Mouse (Mus musculus): ENCODE measurements around the gene Dpf3. TPM values are rescaled to one million over a fixed set of nuclear protein-coding genes. Genes with fewer than 3 reads are reported as not detected.

Gene Dpf3
- polyA plus RNA-seq, 1 experiment from 2014 or later = 14.9 TPM

DNA sequence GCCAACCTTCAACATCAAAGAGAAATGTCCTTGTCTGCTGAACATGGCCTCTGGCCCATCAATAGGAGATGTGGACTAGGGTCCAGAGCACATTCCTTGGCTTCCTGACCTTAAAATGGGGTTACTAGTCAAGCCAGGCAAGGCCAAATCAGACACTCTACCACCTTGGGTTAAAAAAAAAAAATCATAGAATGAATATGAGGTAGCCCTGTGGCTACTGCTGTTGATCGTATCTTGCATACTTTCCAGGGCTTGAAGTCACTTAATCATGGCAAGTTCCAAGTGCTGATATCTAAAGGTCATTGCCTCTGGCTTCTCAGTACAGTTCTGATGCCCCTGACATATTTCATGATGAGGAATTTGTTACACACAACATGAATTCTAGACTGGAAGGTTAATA, 160.1 kb downstream of the Dpf3 start:
- WGBS = 83% methylated on average over 1 of the region's 1 CpGs

DNA sequence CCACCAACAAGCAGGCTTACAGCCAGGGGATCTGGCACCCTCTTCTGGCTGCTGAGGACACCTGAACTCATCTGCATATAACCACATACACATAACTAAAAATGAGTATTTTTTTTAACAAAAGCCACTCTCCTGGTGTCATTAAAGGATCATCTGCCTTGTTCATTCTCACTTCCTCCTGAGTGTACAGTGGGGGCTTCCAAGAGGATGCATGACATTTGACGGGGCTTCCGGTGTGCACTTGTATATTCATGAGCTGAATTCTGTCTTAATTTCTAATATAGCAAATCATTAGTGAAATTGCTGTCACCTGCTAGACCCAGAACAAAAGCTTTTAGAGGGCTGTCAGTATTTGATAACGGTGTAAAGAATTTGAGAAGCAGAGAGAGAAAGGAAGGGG, 166.8 kb downstream of the Dpf3 start:
- H3K4me1 ChIP-seq = peaks cover 9% of the 10 kb centered on the region
- H3K9ac ChIP-seq = no peak overlapping the region
- H3K4me2 ChIP-seq = no peak overlapping the region
- no peak for ATAC-seq (replicated peaks; ENCODE audit: low FRiP score)
- 91% methylated on average over 3 of the region's 3 CpGs for WGBS
- no peak overlapping the region for H3K4me3 ChIP-seq (replicated peaks)
- H3K36me3 ChIP-seq = no peaks in the 10 kb centered on the region
- no peak overlapping the region for H3K27ac ChIP-seq
- H3K27me3 ChIP-seq = no peaks in the 10 kb centered on the region
- no peaks in the 10 kb centered on the region for H3K9me3 ChIP-seq (replicated peaks)

More for the DNA sequence above, 160.1 kb downstream of the Dpf3 start:
- H3K27me3 ChIP-seq = no peaks in the 10 kb centered on the region
- no peak overlapping the region for H3K4me3 ChIP-seq (replicated peaks)
- no peak overlapping the region for H3K27ac ChIP-seq
- no peaks in the 10 kb centered on the region for H3K36me3 ChIP-seq
- H3K4me2 ChIP-seq = no peak overlapping the region
- H3K9ac ChIP-seq = no peak overlapping the region
- ATAC-seq (replicated peaks; ENCODE audit: low FRiP score) = no peak
- peaks cover 19% of the 10 kb centered on the region for H3K4me1 ChIP-seq
- no peaks in the 10 kb centered on the region for H3K9me3 ChIP-seq (replicated peaks)

DNA sequence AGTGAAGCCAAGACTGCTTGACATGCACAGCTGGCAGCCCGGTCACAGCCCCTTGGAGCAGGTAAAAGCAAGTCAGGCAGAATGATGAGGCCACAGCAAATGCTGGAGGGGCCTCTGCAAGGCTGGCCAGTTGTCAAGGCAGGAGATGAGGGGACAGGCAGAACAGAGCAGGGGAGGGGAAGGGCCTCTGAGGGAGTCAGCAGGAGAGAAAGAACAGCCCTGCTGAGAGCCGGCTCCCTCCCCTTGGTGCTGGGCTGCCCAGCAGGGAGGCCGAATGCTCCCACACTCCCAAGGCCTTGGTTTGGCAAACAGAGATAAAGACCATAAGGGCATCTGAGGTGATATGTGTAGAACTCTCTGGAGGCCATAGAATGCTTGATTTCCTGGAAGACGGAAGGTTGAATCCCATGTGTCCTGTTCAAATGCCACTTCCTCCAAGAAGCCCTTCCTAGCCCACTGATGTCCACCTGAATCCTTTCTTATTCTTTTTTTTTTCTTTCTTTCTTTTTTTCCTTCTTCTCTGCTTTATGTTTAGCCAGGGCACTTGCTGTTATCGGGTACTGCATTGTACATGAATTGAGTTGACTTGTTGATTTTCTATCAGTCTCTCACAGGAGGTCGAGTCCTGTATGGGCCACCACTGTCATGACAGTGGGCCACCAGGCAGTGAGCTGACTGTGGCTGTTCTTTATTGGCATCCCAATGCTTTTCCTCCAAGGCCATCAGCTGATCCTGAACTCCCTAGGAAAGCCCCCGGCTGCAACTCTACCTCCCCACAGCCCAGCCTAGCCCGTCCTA, 169.7 kb downstream of the Dpf3 start:
- Histone ChIP-seq H3K9me3 (replicated peaks) (no peaks in the 10 kb centered on the region), H3K4me1 (peaks cover 6% of the 10 kb centered on the region), H3K36me3 (no peaks in the 10 kb centered on the region), H3K4me3 (replicated peaks) (no peak overlapping the region), H3K9ac (no peak overlapping the region), H3K27me3 (no peaks in the 10 kb centered on the region), H3K27ac (no peak overlapping the region), H3K4me2 (no peak overlapping the region)
- 59% methylated on average over 8 of the region's 8 CpGs for WGBS
- peak; percentile 61; the same call in 1 of the 2 replicates for ATAC-seq (replicated peaks; ENCODE audit: low FRiP score)

DNA sequence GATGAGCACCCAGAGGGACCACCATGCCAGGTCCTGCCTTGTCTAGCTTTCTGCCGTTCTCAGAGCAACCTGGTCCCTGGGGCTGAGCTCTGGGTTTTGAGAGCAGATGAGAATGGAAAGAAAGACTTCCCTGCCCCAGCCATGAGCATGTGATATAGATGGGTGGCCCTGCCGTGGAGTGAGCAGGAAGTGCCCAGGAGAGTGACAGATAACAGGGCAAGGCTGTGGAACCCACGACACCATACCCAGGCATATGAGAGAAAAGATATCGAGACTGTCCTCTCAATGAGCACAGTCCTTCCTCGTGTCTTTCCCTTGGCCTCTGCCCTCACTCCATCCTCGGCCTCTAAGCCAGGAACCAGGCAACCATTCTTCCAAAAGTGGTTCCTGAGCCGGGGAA, 172.8 kb downstream of the Dpf3 start:
- Histone ChIP-seq H3K4me2 (no peak overlapping the region), H3K9me3 (replicated peaks) (no peaks in the 10 kb centered on the region), H3K9ac (no peak overlapping the region), H3K36me3 (no peaks in the 10 kb centered on the region), H3K4me1 (peaks cover 6% of the 10 kb centered on the region), H3K27ac (no peak overlapping the region), H3K4me3 (replicated peaks) (no peak overlapping the region), H3K27me3 (no peaks in the 10 kb centered on the region)
- 84% methylated on average over 7 of the region's 7 CpGs for WGBS
- no peak for ATAC-seq (replicated peaks; ENCODE audit: low FRiP score)

- Histone ChIP-seq H3K4me2 (no peak overlapping the region), H3K9ac (no peak overlapping the region), H3K36me3 (no peaks in the 10 kb centered on the region), H3K4me3 (replicated peaks) (no peak overlapping the region), H3K9me3 (replicated peaks) (no peaks in the 10 kb centered on the region), H3K4me1 (peaks cover 12% of the 10 kb centered on the region), H3K27me3 (no peaks in the 10 kb centered on the region), H3K27ac (no peak overlapping the region)
- no peak for ATAC-seq (replicated peaks; ENCODE audit: low FRiP score)
- WGBS = 84% methylated on average over 9 of the region's 9 CpGs
These were observed 174.7 kb downstream of the Dpf3 start for GRCm38 (mm10) chr12:83312818-83313217.

DNA sequence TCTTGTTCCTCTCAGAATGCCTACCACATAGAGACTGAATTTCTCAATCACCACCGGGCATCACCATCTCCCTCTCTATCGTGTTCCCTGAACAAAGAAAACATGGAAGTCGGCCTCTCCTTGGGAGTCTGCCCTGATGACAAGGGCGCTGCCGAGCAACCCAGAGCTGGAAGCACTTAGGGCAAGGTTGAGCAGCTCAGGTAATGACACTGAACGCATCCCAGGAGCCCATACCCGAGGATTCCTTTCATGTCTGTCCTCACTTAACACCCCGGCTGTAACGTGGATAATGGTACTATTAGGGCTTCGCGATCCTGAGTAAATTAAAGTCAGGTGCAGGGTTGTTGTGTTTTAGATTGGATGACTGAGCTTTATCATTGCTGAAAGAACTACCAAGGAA, 176.9 kb downstream of the Dpf3 start:
- H3K27me3 ChIP-seq = no peaks in the 10 kb centered on the region
- H3K4me3 ChIP-seq (replicated peaks) = no peak overlapping the region
- H3K9ac ChIP-seq = no peak overlapping the region
- WGBS = 42% methylated on average over 11 of the region's 11 CpGs
- no peak overlapping the region for H3K4me2 ChIP-seq
- H3K27ac ChIP-seq = no peak overlapping the region
- no peak for ATAC-seq (replicated peaks; ENCODE audit: low FRiP score)
- no peaks in the 10 kb centered on the region for H3K36me3 ChIP-seq
- no peaks in the 10 kb centered on the region for H3K9me3 ChIP-seq (replicated peaks)
- H3K4me1 ChIP-seq = 0 out of 2 replicates have a peak, but pooled peaks cover 8% of the 10 kb centered on the region

DNA sequence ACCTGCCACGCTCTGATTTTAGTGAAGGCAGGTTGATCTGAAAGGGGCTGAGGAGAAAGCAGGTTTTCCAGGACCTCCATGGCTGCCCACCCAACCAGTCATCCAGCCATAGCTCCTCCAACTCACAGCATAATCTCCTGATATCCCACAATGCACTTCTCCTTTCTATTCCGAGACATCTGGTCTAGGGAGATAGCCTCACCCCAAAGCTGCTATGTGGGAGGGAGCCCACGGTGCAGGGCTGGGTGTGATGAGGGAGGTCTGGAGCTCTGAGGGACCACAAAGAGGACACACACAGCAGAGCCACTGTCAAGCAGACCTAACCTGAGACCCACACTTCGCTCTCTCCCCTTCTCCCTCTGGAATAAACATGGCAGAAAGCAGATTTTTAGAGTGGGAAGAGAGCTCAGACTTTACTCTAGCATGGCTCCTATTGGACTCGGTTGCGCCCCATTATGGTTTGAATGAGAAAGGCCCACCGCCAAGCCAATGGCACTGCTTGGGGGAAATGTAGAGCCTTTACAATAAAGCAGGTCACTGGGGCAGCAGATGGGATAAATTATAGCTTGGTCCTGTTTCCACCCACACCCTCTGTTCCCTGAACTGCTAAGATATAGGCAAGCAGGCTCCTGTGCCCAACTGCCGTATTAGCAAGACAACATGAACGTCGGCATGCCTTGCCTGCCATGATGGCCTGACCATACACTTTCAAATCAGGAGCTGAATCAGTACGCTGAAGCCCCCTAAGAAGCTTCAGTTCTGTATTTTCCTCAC, 178.3 kb downstream of the Dpf3 start:
- H3K27ac ChIP-seq = no peak overlapping the region
- H3K27me3 ChIP-seq = no peaks in the 10 kb centered on the region
- H3K36me3 ChIP-seq = no peaks in the 10 kb centered on the region
- ATAC-seq (replicated peaks; ENCODE audit: low FRiP score) = no peak; the same call in 1 of the 2 replicates
- H3K9me3 ChIP-seq (replicated peaks) = no peaks in the 10 kb centered on the region
- WGBS = 85% methylated on average over 11 of the region's 11 CpGs
- H3K4me2 ChIP-seq = no peak overlapping the region
- H3K4me1 ChIP-seq = 0 out of 2 replicates have a peak, but pooled peaks cover 8% of the 10 kb centered on the region
- no peak overlapping the region for H3K9ac ChIP-seq
- H3K4me3 ChIP-seq (replicated peaks) = no peak overlapping the region

- 0 out of 2 replicates have a peak, but pooled peaks have one; percentile 31 for ATAC-seq (replicated peaks; ENCODE audit: low FRiP score)
- Histone ChIP-seq H3K4me2 (no peak overlapping the region), H3K27me3 (no peaks in the 10 kb centered on the region), H3K27ac (no peak overlapping the region), H3K4me3 (replicated peaks) (no peak overlapping the region), H3K9me3 (replicated peaks) (no peaks in the 10 kb centered on the region), H3K36me3 (no peaks in the 10 kb centered on the region), H3K9ac (no peak overlapping the region), H3K4me1 (0 out of 2 replicates have a peak, but pooled peaks cover 8% of the 10 kb centered on the region)
- 44% methylated on average over 4 of the region's 4 CpGs for WGBS
These were observed 178.9 kb downstream of the Dpf3 start for GRCm38 (mm10) chr12:83308627-83309026.

DNA sequence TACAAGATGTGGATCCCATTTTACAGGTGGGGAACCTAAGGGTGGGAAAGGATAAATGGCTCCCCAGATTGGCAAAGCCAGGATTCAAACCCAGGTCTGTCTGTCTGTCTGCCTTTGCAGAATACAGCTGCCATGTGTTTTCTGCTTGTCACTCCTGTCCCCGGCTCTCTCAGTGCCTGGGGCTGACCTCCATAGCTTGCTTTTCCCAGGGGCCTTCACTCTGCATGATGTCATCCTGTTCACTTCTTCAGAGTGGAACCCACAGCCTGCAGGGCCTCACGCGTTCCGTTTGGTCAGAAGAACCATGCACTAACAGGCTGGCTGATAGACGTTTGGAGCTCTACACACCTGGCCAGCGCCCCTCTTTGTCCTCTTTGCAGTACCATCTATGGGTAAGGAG, 184.3 kb downstream of the Dpf3 start:
- H3K27ac ChIP-seq = no peak overlapping the region
- H3K4me1 ChIP-seq = peaks cover 23% of the 10 kb centered on the region
- H3K9me3 ChIP-seq (replicated peaks) = no peaks in the 10 kb centered on the region
- WGBS = 70% methylated on average over 6 of the region's 6 CpGs
- ATAC-seq (replicated peaks; ENCODE audit: low FRiP score) = no peak
- no peaks in the 10 kb centered on the region for H3K36me3 ChIP-seq
- H3K4me2 ChIP-seq = no peak overlapping the region
- no peak overlapping the region for H3K4me3 ChIP-seq (replicated peaks)
- no peaks in the 10 kb centered on the region for H3K27me3 ChIP-seq
- H3K9ac ChIP-seq = no peak overlapping the region

DNA sequence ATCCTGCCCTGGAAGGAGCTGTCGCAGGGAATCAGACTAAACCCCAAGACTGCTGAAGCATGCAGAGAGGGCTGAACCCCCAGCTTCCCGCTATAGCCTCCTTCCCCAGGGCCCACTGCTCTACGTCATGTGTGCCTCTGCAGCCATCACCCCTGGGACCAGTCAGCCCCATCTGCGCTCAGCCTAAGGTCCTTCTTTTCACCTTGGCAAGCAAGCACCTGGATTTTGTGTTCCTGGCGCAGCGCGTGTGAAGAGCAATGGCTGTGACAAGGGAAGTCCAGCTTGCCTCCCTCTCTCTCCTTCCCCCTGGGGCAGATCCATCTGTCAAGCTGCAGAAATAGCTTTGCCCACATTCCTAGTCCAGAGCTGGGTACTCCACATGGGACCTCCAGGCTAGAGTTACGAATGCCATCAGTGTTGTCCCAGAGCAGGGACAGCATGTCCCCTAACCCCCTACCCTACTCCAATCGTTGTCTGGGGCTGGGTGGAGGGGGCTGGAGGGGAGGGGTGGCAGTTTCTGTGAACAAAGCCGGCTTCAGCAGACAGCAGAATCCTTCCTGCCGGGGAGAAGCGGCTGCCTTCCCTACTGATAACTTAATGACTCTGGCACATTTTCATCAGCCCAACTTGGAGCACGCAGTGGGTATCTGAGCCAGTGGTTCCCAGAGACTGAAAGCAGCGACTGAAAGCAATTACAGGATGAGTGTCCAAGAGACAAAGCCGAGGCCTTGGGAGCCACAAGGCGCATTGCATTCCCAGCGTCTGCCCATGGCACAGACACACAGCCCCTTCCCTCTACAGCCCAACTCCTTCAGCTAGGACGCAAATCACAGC, 185.0 kb downstream of the Dpf3 start:
- no peak overlapping the region for H3K4me3 ChIP-seq (replicated peaks)
- H3K36me3 ChIP-seq = no peaks in the 10 kb centered on the region
- peaks cover 23% of the 10 kb centered on the region for H3K4me1 ChIP-seq
- H3K9me3 ChIP-seq (replicated peaks) = no peaks in the 10 kb centered on the region
- H3K9ac ChIP-seq = no peak overlapping the region
- H3K4me2 ChIP-seq = no peak overlapping the region
- 0 out of 2 replicates have a peak, but pooled peaks have one; percentile 49 for ATAC-seq (replicated peaks; ENCODE audit: low FRiP score)
- WGBS = 40% methylated on average over 18 of the region's 18 CpGs
- no peaks in the 10 kb centered on the region for H3K27me3 ChIP-seq
- H3K27ac ChIP-seq = no peak overlapping the region

- Histone ChIP-seq H3K4me1 (peaks cover 23% of the 10 kb centered on the region), H3K4me3 (replicated peaks) (no peak overlapping the region), H3K27me3 (no peaks in the 10 kb centered on the region), H3K9me3 (replicated peaks) (no peaks in the 10 kb centered on the region), H3K36me3 (no peaks in the 10 kb centered on the region), H3K27ac (no peak overlapping the region), H3K4me2 (no peak overlapping the region), H3K9ac (no peak overlapping the region)
- peak; percentile 66 for ATAC-seq (replicated peaks; ENCODE audit: low FRiP score)
- 56% methylated on average over 18 of the region's 18 CpGs for WGBS
These were observed 185.7 kb downstream of the Dpf3 start for GRCm38 (mm10) chr12:83301616-83302319.

Data from kidney, embryonic 15.5 days (tissue).